Mouse (Mus musculus): ENCODE data around the gene 6430628N08Rik. TPM values are rescaled to one million over a fixed set of nuclear protein-coding genes. Genes with fewer than 3 reads are reported as not detected.
A peak's percentile ranks its signal among the peaks of the same experiment; 100 is the strongest.

Gene 6430628N08Rik
- polyA plus RNA-seq, 1 experiment from 2014 or later: 0.21 TPM

- Histone ChIP-seq H3K36me3 (peaks cover 81% of the 10 kb centered on the region), H3K4me1 (peaks cover 51% of the 10 kb centered on the region), H3K27me3 (ENCODE audit: low read depth, poor library complexity, severe bottlenecking) (peaks cover 86% of the 10 kb centered on the region), H3K4me3 (no peak overlapping the region), H3K27ac (replicated peaks) (no peak overlapping the region), H3K9me3 (replicated peaks) (no peaks in the 10 kb centered on the region)
- no peak for DNase-seq (ENCODE audit: low spot score)
- WGBS: 76% methylated on average over 13 of the region's 13 CpGs
Measured at GRCm38 (mm10) chr4:115931556-115932088, 41.2 kb downstream of the 6430628N08Rik start.

- H3K9me3 ChIP-seq (replicated peaks): no peaks in the 10 kb centered on the region
- under 1% methylated on average over 36 of the region's 36 CpGs for WGBS
- H3K36me3 ChIP-seq: peaks cover 45% of the 10 kb centered on the region
- peak; percentile 63 for DNase-seq (ENCODE audit: low spot score)
- peak overlapping the region; percentile 89 for H3K27ac ChIP-seq (replicated peaks)
- H3K27me3 ChIP-seq (ENCODE audit: low read depth, poor library complexity, severe bottlenecking): peaks cover 100% of the 10 kb centered on the region
- H3K4me1 ChIP-seq: peaks cover 95% of the 10 kb centered on the region
- peak overlapping the region; percentile 78 for H3K4me3 ChIP-seq
Measured at GRCm38 (mm10) chr4:115935835-115936581, 45.5 kb downstream of the 6430628N08Rik start.

- peak overlapping the region; percentile 78 for H3K4me3 ChIP-seq
- under 1% methylated on average over 20 of the region's 20 CpGs for WGBS
- peak overlapping the region; percentile 89 for H3K27ac ChIP-seq (replicated peaks)
- H3K27me3 ChIP-seq (ENCODE audit: low read depth, poor library complexity, severe bottlenecking): peaks cover 100% of the 10 kb centered on the region
- no peaks in the 10 kb centered on the region for H3K9me3 ChIP-seq (replicated peaks)
- H3K36me3 ChIP-seq: peaks cover 40% of the 10 kb centered on the region
- H3K4me1 ChIP-seq: peaks cover 99% of the 10 kb centered on the region
- peak; percentile 59 for DNase-seq (ENCODE audit: low spot score)
Measured at GRCm38 (mm10) chr4:115936646-115937045, 46.2 kb downstream of the 6430628N08Rik start.

GRCm38 (mm10) chr4:115937061-115937976 is 46.9 kb downstream of the 6430628N08Rik start:
- DNase-seq (ENCODE audit: low spot score): peak; percentile 41
- peak overlapping the region; percentile 78 for H3K4me3 ChIP-seq

GRCm38 (mm10) chr4:115938276-115939160 is 48.1 kb downstream of the 6430628N08Rik start:
- H3K9me3 ChIP-seq (replicated peaks): no peaks in the 10 kb centered on the region
- peak overlapping the region; percentile 89 for H3K27ac ChIP-seq (replicated peaks)
- H3K36me3 ChIP-seq: peaks cover 23% of the 10 kb centered on the region
- peak; percentile 62 for DNase-seq (ENCODE audit: low spot score)
- H3K4me1 ChIP-seq: peaks cover 100% of the 10 kb centered on the region
- peak overlapping the region; percentile 78 for H3K4me3 ChIP-seq
- WGBS: under 1% methylated on average over 37 of the region's 37 CpGs
- peaks cover 100% of the 10 kb centered on the region for H3K27me3 ChIP-seq (ENCODE audit: low read depth, poor library complexity, severe bottlenecking)

More at GRCm38 (mm10) chr4:115937061-115937976, 46.9 kb downstream of the 6430628N08Rik start:
- H3K36me3 ChIP-seq: peaks cover 34% of the 10 kb centered on the region
- no peaks in the 10 kb centered on the region for H3K9me3 ChIP-seq (replicated peaks)
- WGBS: 2% methylated on average over 19 of the region's 19 CpGs
- H3K4me1 ChIP-seq: peaks cover 100% of the 10 kb centered on the region
- peaks cover 100% of the 10 kb centered on the region for H3K27me3 ChIP-seq (ENCODE audit: low read depth, poor library complexity, severe bottlenecking)
- H3K27ac ChIP-seq (replicated peaks): peak overlapping the region; percentile 89

GRCm38 (mm10) chr4:115939295-115940102 is 49.0 kb downstream of the 6430628N08Rik start, which contains the start of gene Dmbx1:
TSS of gene Dmbx1 (minus strand) at chr4:115939926.
- Histone ChIP-seq H3K36me3 (peaks cover 13% of the 10 kb centered on the region), H3K4me3 (peak within 1 kb of the TSS; percentile 78), H3K27me3 (ENCODE audit: low read depth, poor library complexity, severe bottlenecking) (peaks cover 100% of the 10 kb centered on the region), H3K4me1 (peaks cover 100% of the 10 kb centered on the region), H3K27ac (replicated peaks) (peak within 1 kb of the TSS; percentile 89), H3K9me3 (replicated peaks) (no peaks in the 10 kb centered on the region)
- peak; percentile 91 for DNase-seq (ENCODE audit: low spot score)
- WGBS: under 1% methylated on average over 71 of the region's 71 CpGs

GRCm38 (mm10) chr4:115940681-115941080 is 50.2 kb downstream of the 6430628N08Rik start:
- Histone ChIP-seq H3K4me3 (peak overlapping the region; percentile 78; the same call in 1 of the 2 replicates), H3K27me3 (ENCODE audit: low read depth, poor library complexity, severe bottlenecking) (peaks cover 100% of the 10 kb centered on the region), H3K27ac (replicated peaks) (peak overlapping the region; percentile 89), H3K9me3 (replicated peaks) (no peaks in the 10 kb centered on the region), H3K4me1 (peaks cover 99% of the 10 kb centered on the region), H3K36me3 (peaks cover 4% of the 10 kb centered on the region; the same call in 1 of the 2 replicates)
- 9% methylated on average over 3 of the region's 3 CpGs for WGBS
- no peak for DNase-seq (ENCODE audit: low spot score)

- DNase-seq (ENCODE audit: low spot score): peak; percentile 73
- H3K4me1 ChIP-seq: peaks cover 95% of the 10 kb centered on the region
- H3K9me3 ChIP-seq (replicated peaks): no peaks in the 10 kb centered on the region
- H3K4me3 ChIP-seq: peak overlapping the region; percentile 78; the same call in 1 of the 2 replicates
- H3K27me3 ChIP-seq (ENCODE audit: low read depth, poor library complexity, severe bottlenecking): peaks cover 100% of the 10 kb centered on the region
- no peaks in the 10 kb centered on the region for H3K36me3 ChIP-seq
- peak overlapping the region; percentile 89 for H3K27ac ChIP-seq (replicated peaks)
- under 1% methylated on average over 9 of the region's 9 CpGs for WGBS
Measured at GRCm38 (mm10) chr4:115941242-115941820, 50.9 kb downstream of the 6430628N08Rik start.

- H3K27ac ChIP-seq (replicated peaks): peak overlapping the region; percentile 82
- no peaks in the 10 kb centered on the region for H3K36me3 ChIP-seq
- H3K27me3 ChIP-seq (ENCODE audit: low read depth, poor library complexity, severe bottlenecking): peaks cover 100% of the 10 kb centered on the region
- WGBS: under 1% methylated on average over 41 of the region's 41 CpGs
- DNase-seq (ENCODE audit: low spot score): peak; percentile 64
- H3K9me3 ChIP-seq (replicated peaks): no peaks in the 10 kb centered on the region
- peaks cover 71% of the 10 kb centered on the region for H3K4me1 ChIP-seq
- H3K4me3 ChIP-seq: peak overlapping the region; percentile 57
Measured at GRCm38 (mm10) chr4:115943669-115944314, 53.3 kb downstream of the 6430628N08Rik start.
